Mouse (Mus musculus): ENCODE results near the gene Vsig1. TPM values are rescaled to one million over a fixed set of nuclear protein-coding genes. Genes with fewer than 3 reads are reported as not detected.

The Vsig1 gene
- 0.12 and 0.16 TPM in 2 replicates for polyA plus RNA-seq (2015; fragmentation: Nextera tagmentation; extraction: Ambion mirVana)

GRCm38 (mm10) chrX:140907360-140907759 lies at the start of gene Vsig1:
TSS of gene Vsig1 (plus strand) at chrX:140907608.
- Histone ChIP-seq H3K9ac (no peak within 1 kb of the TSS), H3K4me3 (no peak within 1 kb of the TSS), H3K4me2 (no peak within 1 kb of the TSS), H3K4me1 (no peaks in the 10 kb centered on the region), H3K27me3 (peaks cover 4% of the 10 kb centered on the region; the same call in 1 of the 2 replicates), H3K27ac (no peak within 1 kb of the TSS), H3K36me3 (no peaks in the 10 kb centered on the region), H3K9me3 (no peaks in the 10 kb centered on the region)
- ATAC-seq (ENCODE audit: borderline replicate concordance, extremely low read depth, low FRiP score, low TSS enrichment), result no peak
- 49% methylated on average over 7 of the region's 7 CpGs for WGBS

DNA sequence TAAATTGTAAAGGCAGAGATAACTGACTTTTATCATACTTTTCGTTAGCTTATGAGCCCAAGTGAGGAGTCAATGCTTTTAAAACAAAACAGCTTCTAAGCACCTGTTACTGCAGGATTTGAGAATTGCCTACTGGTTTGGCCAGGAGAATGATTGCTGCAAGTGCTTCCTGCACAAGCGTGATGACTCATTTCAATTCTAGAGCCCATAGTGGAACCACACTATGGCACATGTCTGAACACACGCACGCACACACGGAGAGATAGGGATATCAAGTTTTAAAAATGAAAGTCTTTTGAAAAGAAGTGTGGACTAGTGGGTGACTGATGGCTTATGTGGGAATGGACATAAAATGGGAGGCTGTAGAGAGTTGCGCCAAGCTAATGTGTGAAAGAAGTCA lies 44.6 kb upstream of the Vsig1 start:
- Histone ChIP-seq H3K27ac (no peak overlapping the region), H3K9me3 (no peaks in the 10 kb centered on the region), H3K27me3 (peaks cover 3% of the 10 kb centered on the region; the same call in 1 of the 2 replicates), H3K4me2 (no peak overlapping the region), H3K9ac (no peak overlapping the region), H3K4me1 (no peaks in the 10 kb centered on the region), H3K36me3 (no peaks in the 10 kb centered on the region), H3K4me3 (no peak overlapping the region)
- 86% methylated on average over 6 of the region's 6 CpGs for WGBS
- ATAC-seq (ENCODE audit: borderline replicate concordance, extremely low read depth, low FRiP score, low TSS enrichment), result no peak

DNA sequence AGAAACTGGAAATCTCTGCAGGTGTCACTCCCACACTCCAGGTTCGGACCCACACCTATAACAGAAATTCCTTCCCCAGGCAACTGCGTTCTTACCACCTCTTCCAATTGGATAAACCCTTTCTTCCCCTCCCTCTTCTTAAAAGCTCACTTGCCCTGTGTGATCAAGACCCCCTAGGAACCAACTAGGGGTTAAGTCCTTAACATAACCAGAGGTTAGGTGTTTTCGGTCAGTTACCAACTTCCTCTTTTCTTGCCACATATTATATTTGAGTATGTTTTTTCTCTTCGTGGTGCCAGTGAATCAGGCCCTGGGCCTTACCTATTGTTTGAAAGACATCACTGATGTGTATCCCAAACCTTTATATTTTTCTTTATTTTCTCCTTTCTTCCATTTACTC lies 44.0 kb upstream of the Vsig1 start:
- Histone ChIP-seq H3K27ac (no peak overlapping the region), H3K27me3 (peaks cover 7% of the 10 kb centered on the region), H3K4me2 (no peak overlapping the region), H3K4me1 (no peaks in the 10 kb centered on the region), H3K4me3 (no peak overlapping the region), H3K9ac (no peak overlapping the region), H3K36me3 (no peaks in the 10 kb centered on the region), H3K9me3 (no peaks in the 10 kb centered on the region)
- ATAC-seq (ENCODE audit: borderline replicate concordance, extremely low read depth, low FRiP score, low TSS enrichment), result no peak
- 82% methylated on average over 4 of the region's 4 CpGs for WGBS

DNA sequence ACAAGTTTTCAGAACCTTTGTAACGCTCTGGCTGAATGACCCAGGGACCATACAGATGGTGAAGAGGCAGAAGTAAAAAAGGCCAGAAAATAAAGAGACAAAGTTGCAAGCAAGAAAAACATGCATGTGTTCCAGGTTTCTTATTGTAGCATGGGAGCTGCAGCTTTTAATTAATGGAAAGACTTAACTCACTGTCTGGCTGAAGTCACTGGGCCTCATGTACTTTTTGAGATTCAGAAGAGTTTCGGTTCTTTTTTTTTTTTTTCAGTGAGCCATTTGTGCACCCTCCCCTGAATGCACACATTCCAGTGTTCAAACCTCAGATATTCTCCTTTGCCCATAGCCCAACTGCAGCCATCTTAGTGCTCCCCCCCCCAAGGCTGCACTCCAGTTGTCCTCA lies 20.2 kb upstream of the Vsig1 start:
- no peaks in the 10 kb centered on the region for H3K36me3 ChIP-seq
- no peaks in the 10 kb centered on the region for H3K9me3 ChIP-seq
- H3K27ac ChIP-seq, result no peak overlapping the region
- no peak overlapping the region for H3K4me2 ChIP-seq
- H3K4me1 ChIP-seq, result no peaks in the 10 kb centered on the region
- H3K27me3 ChIP-seq, result no peaks in the 10 kb centered on the region
- no peak overlapping the region for H3K4me3 ChIP-seq
- no peak for ATAC-seq (ENCODE audit: borderline replicate concordance, extremely low read depth, low FRiP score, low TSS enrichment)
- WGBS, result 63% methylated on average over 2 of the region's 2 CpGs
- no peak overlapping the region for H3K9ac ChIP-seq

GRCm38 (mm10) chrX:140891796-140892195 lies 15.6 kb upstream of the Vsig1 start:
- no peaks in the 10 kb centered on the region for H3K36me3 ChIP-seq
- no peaks in the 10 kb centered on the region for H3K27me3 ChIP-seq
- no peaks in the 10 kb centered on the region for H3K4me1 ChIP-seq
- H3K9ac ChIP-seq, result no peak overlapping the region
- H3K4me2 ChIP-seq, result no peak overlapping the region
- no peak overlapping the region for H3K27ac ChIP-seq
- WGBS, result 78% methylated on average over 4 of the region's 4 CpGs
- no peak overlapping the region for H3K4me3 ChIP-seq
- no peaks in the 10 kb centered on the region for H3K9me3 ChIP-seq
- no peak for ATAC-seq (ENCODE audit: borderline replicate concordance, extremely low read depth, low FRiP score, low TSS enrichment)

DNA sequence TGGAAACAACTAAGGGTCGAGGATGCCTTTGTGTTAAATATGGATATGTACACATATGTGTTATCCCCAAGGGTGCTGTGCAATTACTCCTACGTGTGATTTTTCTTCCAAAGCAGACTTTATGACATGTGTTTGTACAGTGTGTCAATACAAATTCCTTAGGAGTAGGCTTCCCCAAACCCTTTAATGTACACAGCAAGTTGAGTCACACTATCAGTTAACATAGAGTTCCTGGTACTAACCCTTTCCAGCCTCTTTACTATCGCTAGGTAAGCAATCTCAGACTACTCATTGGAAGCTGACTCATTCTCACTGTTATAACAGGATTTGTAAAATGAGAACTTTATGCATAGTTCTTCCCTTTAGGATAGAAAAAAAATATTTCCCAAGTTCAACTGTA lies 3.9 kb upstream of the Vsig1 start:
- Histone ChIP-seq H3K4me3 (no peak overlapping the region), H3K27ac (no peak overlapping the region)
- 65% methylated on average over 3 of the region's 3 CpGs for WGBS

GRCm38 (mm10) chrX:140921321-140921720 lies 13.9 kb downstream of the Vsig1 start:
- no peak for ATAC-seq (ENCODE audit: borderline replicate concordance, extremely low read depth, low FRiP score, low TSS enrichment)
- Histone ChIP-seq H3K27me3 (peaks cover 32% of the 10 kb centered on the region), H3K27ac (no peak overlapping the region), H3K9ac (no peak overlapping the region), H3K9me3 (no peaks in the 10 kb centered on the region), H3K4me2 (no peak overlapping the region), H3K4me3 (no peak overlapping the region), H3K36me3 (no peaks in the 10 kb centered on the region), H3K4me1 (no peaks in the 10 kb centered on the region)
- 77% methylated on average over 6 of the region's 6 CpGs for WGBS

More for the DNA sequence above, 3.9 kb upstream of the Vsig1 start:
- Histone ChIP-seq H3K4me2 (no peak overlapping the region), H3K9me3 (no peaks in the 10 kb centered on the region), H3K4me1 (no peaks in the 10 kb centered on the region), H3K27me3 (peaks cover 3% of the 10 kb centered on the region; the same call in 1 of the 2 replicates), H3K36me3 (no peaks in the 10 kb centered on the region), H3K9ac (no peak overlapping the region)
- no peak for ATAC-seq (ENCODE audit: borderline replicate concordance, extremely low read depth, low FRiP score, low TSS enrichment)

DNA sequence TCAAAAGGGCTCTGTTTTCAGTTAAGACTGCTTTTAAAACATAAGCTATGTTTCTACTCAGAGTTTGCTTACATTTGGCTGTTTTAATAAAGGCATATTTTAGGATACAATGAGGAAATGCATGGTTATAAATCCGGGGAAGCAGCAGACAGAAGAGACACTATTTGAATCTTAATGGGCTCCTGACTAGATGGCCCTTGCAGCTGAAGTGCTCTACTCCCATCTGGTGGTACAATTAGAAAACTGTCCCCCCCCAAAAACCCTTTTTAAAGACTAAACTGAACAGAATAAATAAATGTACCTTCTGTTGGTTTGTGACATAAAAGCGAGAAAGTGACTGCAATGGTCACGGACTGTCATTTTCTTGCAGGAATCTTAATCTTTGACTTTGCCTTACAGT lies 24.7 kb downstream of the Vsig1 start:
- no peak overlapping the region for H3K27ac ChIP-seq
- ATAC-seq (ENCODE audit: borderline replicate concordance, extremely low read depth, low FRiP score, low TSS enrichment), result no peak
- H3K4me2 ChIP-seq, result no peak overlapping the region
- no peaks in the 10 kb centered on the region for H3K4me1 ChIP-seq
- H3K9me3 ChIP-seq, result no peaks in the 10 kb centered on the region
- H3K27me3 ChIP-seq, result peaks cover 23% of the 10 kb centered on the region; the same call in 1 of the 2 replicates
- no peak overlapping the region for H3K9ac ChIP-seq
- H3K36me3 ChIP-seq, result no peaks in the 10 kb centered on the region
- WGBS, result 54% methylated on average over 3 of the region's 3 CpGs
- no peak overlapping the region for H3K4me3 ChIP-seq

- WGBS, result 56% methylated on average over 3 of the region's 3 CpGs
- Histone ChIP-seq H3K9me3 (no peaks in the 10 kb centered on the region), H3K9ac (no peak overlapping the region), H3K27ac (no peak overlapping the region), H3K36me3 (no peaks in the 10 kb centered on the region), H3K27me3 (peaks cover 23% of the 10 kb centered on the region; the same call in 1 of the 2 replicates), H3K4me1 (no peaks in the 10 kb centered on the region), H3K4me2 (no peak overlapping the region), H3K4me3 (no peak overlapping the region)
- ATAC-seq (ENCODE audit: borderline replicate concordance, extremely low read depth, low FRiP score, low TSS enrichment), result no peak
Observed at GRCm38 (mm10) chrX:140933263-140933662, 25.9 kb downstream of the Vsig1 start.

DNA sequence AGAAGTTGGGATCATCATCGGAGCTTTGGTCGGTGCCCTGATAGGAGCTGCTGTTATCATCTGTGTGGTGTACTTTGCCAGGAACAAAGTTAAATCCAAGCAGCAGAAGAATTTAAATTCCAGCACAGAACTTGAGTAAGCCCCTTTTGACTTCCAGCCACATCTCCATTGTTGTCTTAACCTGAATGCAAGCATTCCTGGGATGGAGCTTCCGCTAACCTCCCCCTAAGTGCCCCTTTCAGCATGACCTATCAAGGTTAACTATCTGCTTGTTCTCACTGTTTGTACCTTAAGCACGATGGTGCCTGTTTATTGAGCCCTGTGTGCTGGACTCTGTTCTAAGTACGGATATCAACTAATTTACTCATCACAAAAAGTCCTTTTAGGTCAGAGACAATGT lies 28.9 kb downstream of the Vsig1 start:
- H3K27ac ChIP-seq, result no peak overlapping the region
- no peak overlapping the region for H3K4me2 ChIP-seq
- H3K4me1 ChIP-seq, result no peaks in the 10 kb centered on the region
- 51% methylated on average over 5 of the region's 5 CpGs for WGBS
- peaks cover 24% of the 10 kb centered on the region; the same call in 1 of the 2 replicates for H3K27me3 ChIP-seq
- no peak for ATAC-seq (ENCODE audit: borderline replicate concordance, extremely low read depth, low FRiP score, low TSS enrichment)
- no peaks in the 10 kb centered on the region for H3K36me3 ChIP-seq
- H3K9me3 ChIP-seq, result no peaks in the 10 kb centered on the region
- no peak overlapping the region for H3K4me3 ChIP-seq
- H3K9ac ChIP-seq, result no peak overlapping the region

- Histone ChIP-seq H3K4me2 (no peak overlapping the region), H3K9me3 (no peaks in the 10 kb centered on the region), H3K27ac (no peak overlapping the region), H3K4me3 (no peak overlapping the region), H3K4me1 (no peaks in the 10 kb centered on the region), H3K9ac (no peak overlapping the region), H3K27me3 (peaks cover 8% of the 10 kb centered on the region; the same call in 1 of the 2 replicates), H3K36me3 (0 out of 2 replicates have a peak, but pooled peaks cover 6% of the 10 kb centered on the region)
- 80% methylated on average over 4 of the region's 4 CpGs for WGBS
- ATAC-seq (ENCODE audit: borderline replicate concordance, extremely low read depth, low FRiP score, low TSS enrichment), result no peak
Observed at GRCm38 (mm10) chrX:140953618-140954017, 46.2 kb downstream of the Vsig1 start.

- WGBS, result 15% methylated on average over 23 of the region's 23 CpGs
- peak; percentile 98 for ATAC-seq (ENCODE audit: borderline replicate concordance, extremely low read depth, low FRiP score, low TSS enrichment)
- H3K9me3 ChIP-seq, result no peaks in the 10 kb centered on the region
- H3K27me3 ChIP-seq, result peaks cover 9% of the 10 kb centered on the region; the same call in 1 of the 2 replicates
- peak within 1 kb of the TSS; percentile 43 for H3K9ac ChIP-seq
- no peaks in the 10 kb centered on the region for H3K36me3 ChIP-seq
- H3K4me1 ChIP-seq, result no peaks in the 10 kb centered on the region
- peak within 1 kb of the TSS; percentile 56 for H3K4me3 ChIP-seq
- H3K4me2 ChIP-seq, result peak within 1 kb of the TSS; percentile 57
- no peak within 1 kb of the TSS for H3K27ac ChIP-seq
Observed at GRCm38 (mm10) chrX:140956272-140956940, 49.0 kb downstream of the Vsig1 start, which contains the start of the genes Psmd10 and Atg4a. TSS of gene Psmd10 (minus strand) at chrX:140956728. TSS of gene Atg4a (plus strand) at chrX:140956907.

All from lung, embryonic 15.5 days (tissue).